Mouse (Mus musculus) lung, adult 2 months (tissue): Measurements from ENCODE around the gene Cyb5b.

ENCODE experiments used
- CTCF ChIP-seq: fragments of 200-500 bp; IDR thresholded peaks from 2 replicates; pipeline ENCODE4 v1.5.1; 2011; ENCODE audit warnings: mild to moderate bottlenecking, low read length, control low read depth; ENCODE audit not compliant: insufficient read depth
- POLR2A ChIP-seq: fragments of 200-500 bp; IDR thresholded peaks from 2 replicates; pipeline ENCODE4 v1.6.1; 2011; ENCODE audit warnings: low read depth, mild to moderate bottlenecking, control low read depth, low read length, borderline replicate concordance; ENCODE audit errors: extremely low read depth

DNA sequence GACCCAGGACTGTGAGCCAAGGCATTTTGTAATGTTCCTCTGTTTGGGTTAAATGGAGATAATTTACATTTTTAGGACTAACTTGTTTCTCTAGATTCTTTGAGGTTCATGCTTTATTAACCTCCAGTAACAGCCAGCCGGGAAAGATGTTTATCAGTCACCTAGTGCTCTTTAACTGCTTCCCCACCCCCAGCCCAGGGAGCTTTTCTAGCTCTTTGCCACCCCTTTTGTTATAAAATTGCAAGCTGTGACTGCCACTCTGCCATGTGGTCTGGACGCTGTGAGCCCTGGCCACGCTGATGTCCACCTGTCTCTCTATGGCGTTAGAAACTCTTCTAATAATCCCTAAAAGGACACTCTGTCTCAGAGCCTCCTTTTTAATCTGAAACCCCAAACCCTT is 6.9 kb upstream of the Cyb5b start:
- no peak for TF ChIP-seq CTCF
- TF ChIP-seq POLR2A = no peak
